In the genomic region with DNA sequence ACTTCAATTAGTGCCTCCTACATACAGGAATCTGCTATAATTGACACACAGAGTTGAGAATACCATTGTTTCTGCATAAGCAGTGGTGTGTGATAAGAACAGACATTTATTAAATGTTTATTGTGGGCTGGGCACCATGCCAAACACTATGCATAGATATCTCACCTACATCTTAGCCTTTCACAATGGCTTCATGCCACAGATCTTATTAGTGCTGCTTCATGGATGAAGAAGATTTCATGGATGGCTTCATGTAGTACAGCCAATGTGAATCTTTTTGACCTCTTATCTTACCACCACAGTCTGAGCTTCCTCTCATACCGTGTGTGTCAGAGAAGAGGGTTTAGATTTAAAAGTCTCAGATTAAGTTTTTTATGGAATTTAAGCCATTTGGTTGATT, we compare ENCODE assay signal across 18 mouse cellular contexts.
DNase-seq lines count a peak whose midpoint lies in the region; ATAC-seq and TF ChIP-seq lines count a peak whose summit lies in the region.
"Had no signal": no experiment of that assay in that cellular context is flagged by ENCODE, and none has a peak within 500 bp of the region (broad histone marks: within the 10 kb centered on the region; RNA-seq: fewer than 3 reads in every experiment).

No protein-coding gene starts in this region.

- no peak overlapping the region for H3K27ac ChIP-seq in hindbrain, postnatal 0 days
- no peak overlapping the region for H3K27ac ChIP-seq in hindbrain, embryonic 12.5 days
- H3K27ac ChIP-seq in midbrain, embryonic 14.5 days (replicated peaks; ENCODE audit: low read depth, low read length): no peak overlapping the region
- H3K27ac ChIP-seq in midbrain, embryonic 16.5 days (ENCODE audit: low read length): no peak overlapping the region
- H3K27ac ChIP-seq in MEL (ENCODE audit: control insufficient read depth, low read depth, low read length): no peak overlapping the region
- H3K27ac ChIP-seq: embryonic facial prominence, embryonic 10.5 days; forebrain, embryonic 13.5 days; heart, embryonic 13.5 days had no signal

- 53% methylated on average over 1 of the region's 1 CpGs for WGBS in hindbrain, postnatal 0 days
- WGBS in hindbrain, embryonic 12.5 days: 77% methylated on average over 1 of the region's 1 CpGs
- 55% methylated on average over 1 of the region's 1 CpGs for WGBS in midbrain, embryonic 14.5 days
- WGBS in midbrain, embryonic 16.5 days: 58% methylated on average over 1 of the region's 1 CpGs

- ATAC-seq in hindbrain, postnatal 0 days: no peak; the same call in 1 of the 2 replicates
- no peak for ATAC-seq in hindbrain, embryonic 12.5 days (ENCODE audit: low FRiP score)
- no peak for ATAC-seq in midbrain, embryonic 14.5 days (ENCODE audit: low FRiP score, low TSS enrichment)
- ATAC-seq in midbrain, embryonic 16.5 days: no peak
- ATAC-seq: forebrain, embryonic 13.5 days; forebrain, postnatal 0 days had no signal

- TF ChIP-seq RAD21 in MEL (IDR thresholded peaks at IDR 0.05; ENCODE audit: low read depth, low read length): no peak

- peak; percentile 54 to 57 for TF ChIP-seq EP300 in MEL (IDR thresholded peaks at IDR 0.05; ENCODE audit: low read depth in 1 of 2, low read length in 2 of 2)

- H3K4me2 ChIP-seq in hindbrain, postnatal 0 days (ENCODE audit: low read depth, low read length): no peak overlapping the region
- no peak overlapping the region for H3K4me2 ChIP-seq in hindbrain, embryonic 12.5 days (replicated peaks)
- H3K4me2 ChIP-seq in midbrain, embryonic 14.5 days (ENCODE audit: low read length): no peak overlapping the region
- H3K4me2 ChIP-seq in midbrain, embryonic 16.5 days (ENCODE audit: low read length): no peak overlapping the region
- H3K4me2 ChIP-seq: forebrain, embryonic 13.5 days; heart, embryonic 13.5 days had no signal

- no peaks in the 10 kb centered on the region for H3K36me3 ChIP-seq in hindbrain, postnatal 0 days (ENCODE audit: insufficient read depth, low read length)
- no peaks in the 10 kb centered on the region for H3K36me3 ChIP-seq in hindbrain, embryonic 12.5 days
- no peaks in the 10 kb centered on the region for H3K36me3 ChIP-seq in midbrain, embryonic 14.5 days (ENCODE audit: control insufficient read depth, insufficient read depth, low read length)
- H3K36me3 ChIP-seq in midbrain, embryonic 16.5 days (ENCODE audit: control insufficient read depth, insufficient read depth, low read length): no peaks in the 10 kb centered on the region
- H3K36me3 ChIP-seq in MEL (ENCODE audit: control insufficient read depth in 1 of 2, insufficient read depth in 2 of 2, low read length in 2 of 2): peaks cover 0 to 23% of the 10 kb centered on the region in 2 experiments; a peak in 2 of 4 replicates
- H3K36me3 ChIP-seq: embryonic facial prominence, embryonic 10.5 days; heart, embryonic 13.5 days had no signal

- no peak for TF ChIP-seq CTCF in hindbrain, postnatal 0 days (IDR thresholded peaks at IDR 0.05; ENCODE audit: low read depth)
- no peak for TF ChIP-seq CTCF in MEL (IDR thresholded peaks at IDR 0.05 in 2 of 3, conservative IDR thresholded peaks at IDR 0.05 in 1 of 3; ENCODE audit: control insufficient read depth in 1 of 3, insufficient read depth in 1 of 3, low read depth in 2 of 3, low read length in 3 of 3, poor library complexity in 1 of 3, severe bottlenecking in 1 of 3)

- H3K4me1 ChIP-seq in hindbrain, postnatal 0 days (ENCODE audit: insufficient read depth, low read length): no peaks in the 10 kb centered on the region
- no peaks in the 10 kb centered on the region for H3K4me1 ChIP-seq in hindbrain, embryonic 12.5 days
- no peaks in the 10 kb centered on the region for H3K4me1 ChIP-seq in midbrain, embryonic 14.5 days (ENCODE audit: control insufficient read depth, insufficient read depth, low read length)
- no peaks in the 10 kb centered on the region for H3K4me1 ChIP-seq in midbrain, embryonic 16.5 days (ENCODE audit: control insufficient read depth, insufficient read depth, low read length)
- H3K4me1 ChIP-seq in MEL (ENCODE audit: control insufficient read depth in 1 of 2, insufficient read depth in 2 of 2, low read length in 2 of 2): peaks cover 6 to 9% of the 10 kb centered on the region in 2 experiments
- H3K4me1 ChIP-seq: embryonic facial prominence, embryonic 10.5 days had no signal

- no peaks in the 10 kb centered on the region for H3K27me3 ChIP-seq in hindbrain, postnatal 0 days (ENCODE audit: insufficient read depth, low read length)
- no peaks in the 10 kb centered on the region for H3K27me3 ChIP-seq in hindbrain, embryonic 12.5 days
- H3K27me3 ChIP-seq in midbrain, embryonic 14.5 days (ENCODE audit: control insufficient read depth, insufficient read depth, low read length): no peaks in the 10 kb centered on the region
- H3K27me3 ChIP-seq in midbrain, embryonic 16.5 days (ENCODE audit: control insufficient read depth, insufficient read depth, low read depth, low read length): no peaks in the 10 kb centered on the region
- no peaks in the 10 kb centered on the region for H3K27me3 ChIP-seq in MEL (ENCODE audit: control insufficient read depth in 1 of 2, insufficient read depth in 2 of 2, low read length in 2 of 2)
- H3K27me3 ChIP-seq: forebrain, embryonic 13.5 days; heart, embryonic 13.5 days had no signal

- H3K79me2 ChIP-seq in MEL (ENCODE audit: control insufficient read depth, insufficient read depth, low read length, poor library complexity): no peaks in the 10 kb centered on the region

- DNase-seq in hindbrain, postnatal 0 days (ENCODE audit: low spot score): peak; percentile 9
- peak; percentile 7 for DNase-seq in midbrain, embryonic 14.5 days
- DNase-seq in 416B (ENCODE audit: low read depth): peak; percentile 40
- peak; percentile 58 for DNase-seq in MEL (ENCODE audit: low read depth, low spot score)
- DNase-seq in spleen, postnatal 4 days (ENCODE audit: low spot score in 2 of 2): no peak
- DNase-seq in right cerebral cortex, postnatal 14 days: no peak
- DNase-seq: adrenal gland, postnatal 10 days; cerebellum, adult 11 months; cerebellum, adult 9-11 months; cerebellum, postnatal 36 days; forebrain, postnatal 0 days; gastrocnemius, postnatal 14 days; heart, postnatal 36 days had no signal

- H3K4me3 ChIP-seq in hindbrain, postnatal 0 days (ENCODE audit: low read length): no peak overlapping the region
- no peak overlapping the region for H3K4me3 ChIP-seq in hindbrain, embryonic 12.5 days
- H3K4me3 ChIP-seq in midbrain, embryonic 14.5 days (replicated peaks; ENCODE audit: low read depth, low read length): no peak overlapping the region
- no peak overlapping the region for H3K4me3 ChIP-seq in midbrain, embryonic 16.5 days (ENCODE audit: low read depth, low read length)
- H3K4me3 ChIP-seq in MEL (ENCODE audit: control insufficient read depth in 1 of 2, insufficient read depth in 1 of 2, low read depth in 2 of 2, low read length in 2 of 2): no peak overlapping the region
- H3K4me3 ChIP-seq: embryonic facial prominence, embryonic 10.5 days; forebrain, embryonic 13.5 days; heart, embryonic 13.5 days had no signal

- no peaks in the 10 kb centered on the region for H3K9me3 ChIP-seq in hindbrain, postnatal 0 days (ENCODE audit: low read length)
- no peaks in the 10 kb centered on the region for H3K9me3 ChIP-seq in hindbrain, embryonic 12.5 days (replicated peaks)
- no peaks in the 10 kb centered on the region for H3K9me3 ChIP-seq in midbrain, embryonic 14.5 days (ENCODE audit: control insufficient read depth, low read length)
- H3K9me3 ChIP-seq in midbrain, embryonic 16.5 days (replicated peaks; ENCODE audit: control insufficient read depth, low read length, poor library complexity, severe bottlenecking): no peaks in the 10 kb centered on the region
- H3K9me3 ChIP-seq in MEL (replicated peaks; ENCODE audit: insufficient read depth, low read length): no peaks in the 10 kb centered on the region
- H3K9me3 ChIP-seq: embryonic facial prominence, embryonic 10.5 days; forebrain, embryonic 13.5 days; heart, embryonic 13.5 days had no signal

- H3K9ac ChIP-seq in hindbrain, postnatal 0 days (replicated peaks; ENCODE audit: low read length): no peak overlapping the region
- H3K9ac ChIP-seq in hindbrain, embryonic 12.5 days: no peak overlapping the region
- no peak overlapping the region for H3K9ac ChIP-seq in midbrain, embryonic 14.5 days (replicated peaks; ENCODE audit: low read length)
- no peak overlapping the region for H3K9ac ChIP-seq in midbrain, embryonic 16.5 days (ENCODE audit: low read depth, low read length)
- no peak overlapping the region for H3K9ac ChIP-seq in MEL (ENCODE audit: control insufficient read depth, low read depth, low read length, poor library complexity, severe bottlenecking)
- H3K9ac ChIP-seq: forebrain, embryonic 13.5 days; forebrain, postnatal 0 days; heart, embryonic 13.5 days had no signal

- TF ChIP-seq POLR2A in MEL (IDR thresholded peaks at IDR 0.05; ENCODE audit: control insufficient read depth in 1 of 2, insufficient read depth in 1 of 2, low read depth in 1 of 2, low read length in 2 of 2, poor library complexity in 1 of 2): no peak

TF ChIP-seq in MEL, 35 proteins besides CTCF, POLR2A, EP300 and RAD21 (continues in another document):
- TF ChIP-seq POLR2AphosphoS5 (IDR thresholded peaks at IDR 0.05; ENCODE audit: borderline replicate concordance, low read depth, low read length) (no peak), ELF1 (IDR thresholded peaks at IDR 0.05; ENCODE audit: low read depth, low read length) (no peak), MAZ (IDR thresholded peaks at IDR 0.05; ENCODE audit: low read depth, low read length) (no peak), MEF2A (IDR thresholded peaks at IDR 0.05; ENCODE audit: extremely low read depth, insufficient replicate concordance, low read depth, low read length, poor library complexity, severe bottlenecking) (no peak), NRF1 (IDR thresholded peaks at IDR 0.05; ENCODE audit: insufficient read depth, low read depth, low read length, poor library complexity, severe bottlenecking) (no peak), GATA1 (IDR thresholded peaks at IDR 0.05; ENCODE audit: low read depth, low read length) (peak; percentile 62; the same call in 1 of the 2 replicates), MXI1 (IDR thresholded peaks at IDR 0.05; ENCODE audit: low read depth, low read length) (no peak), UBTF (IDR thresholded peaks at IDR 0.05; ENCODE audit: borderline replicate concordance, insufficient read depth, low read depth, low read length) (no peak), HCFC1 (IDR thresholded peaks at IDR 0.05; ENCODE audit: low read depth, low read length) (no peak), POLR2AphosphoS2 (IDR thresholded peaks at IDR 0.05; ENCODE audit: low read length) (no peak), BHLHE40 (IDR thresholded peaks at IDR 0.05; ENCODE audit: borderline replicate concordance, low read depth, low read length) (no peak), RCOR1 (IDR thresholded peaks at IDR 0.05; ENCODE audit: low read depth, low read length) (peak; percentile 97), MAFK (IDR thresholded peaks at IDR 0.05; ENCODE audit: borderline replicate concordance, low read depth, low read length) (no peak), ZNF384 (IDR thresholded peaks at IDR 0.05; ENCODE audit: low read depth, low read length) (no peak), GABPA (IDR thresholded peaks at IDR 0.05; ENCODE audit: low read depth, low read length) (no peak), CHD1 (IDR thresholded peaks at IDR 0.05; ENCODE audit: low read depth, low read length) (no peak)

Comparison
In these comparisons a context has a peak if more than half of its experiments do, and no peak if none do; other contexts are left out.
1. DNase-seq: peak in hindbrain, postnatal 0 days (single experiment), midbrain, embryonic 14.5 days (single experiment), 416B (single experiment) and MEL (single experiment); none in spleen, postnatal 4 days (0 of 2) and right cerebral cortex, postnatal 14 days (single experiment).